Comparison of ENCODE assay signal across 18 mouse cellular contexts in the genomic region with DNA sequence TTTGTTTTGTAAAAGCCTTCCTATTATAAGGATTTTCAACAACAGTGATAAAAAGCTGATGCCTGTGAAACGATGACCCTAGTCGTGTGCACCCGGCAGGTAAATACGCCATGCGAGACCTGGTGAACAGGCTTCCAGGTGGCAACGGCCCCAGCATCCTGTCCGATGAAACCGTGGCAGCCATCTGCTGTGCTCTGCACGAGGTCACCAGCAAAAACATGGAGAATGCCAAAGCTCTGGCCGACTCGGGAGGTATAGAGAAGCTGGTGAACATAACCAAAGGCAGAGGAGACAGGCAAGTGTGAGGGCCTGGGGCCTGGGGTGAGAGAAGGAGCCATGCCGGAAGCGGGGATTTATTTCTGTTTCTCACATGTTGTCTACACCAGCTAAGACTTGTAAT.
A peak's percentile ranks its signal among the peaks of the same experiment; 100 is the strongest.
DNase-seq lines count a peak whose midpoint lies in the region.
"Had no signal": no experiment of that assay in that cellular context is flagged by ENCODE, and none has a peak within 500 bp of the region (broad histone marks: within the 10 kb centered on the region; RNA-seq: fewer than 3 reads in every experiment).

No protein-coding gene starts in this region.

- peak; percentile 83 for DNase-seq in heart, adult 11 months
- DNase-seq in heart, postnatal 25 days (ENCODE audit: low spot score): no peak
- peak; percentile 93 for DNase-seq in cerebellum, adult 11-12 months
- peak; percentile 94 for DNase-seq in cerebellum, adult 9-11 months
- DNase-seq in c-Kit-positive CD71-positive TER-119-positive erythroid progenitor cells, embryonic 14.5 days (ENCODE audit: low spot score): no peak
- no peak for DNase-seq in ovary, postnatal 36 days (ENCODE audit: low spot score)
- DNase-seq in adrenal gland, adult 2 months: no peak
- DNase-seq: adrenal gland, postnatal 14 days; gastrocnemius, adult 2 months; gastrocnemius, postnatal 36 days; heart, adult 2 months; kidney, postnatal 4 days; lung, embryonic 14.5 days; lung, postnatal 14 days; right cerebral cortex, adult 18-20 months; right cerebral cortex, postnatal 4 days; thymus, adult 18-20 months; thymus, postnatal 25 days had no signal

- intact Hi-C loops in heart, postnatal 25 days (cut with DNase I): loop anchor here (5.0 kb wide), 3 partner anchors 53 to 182 kb away; a partner anchor contains a TSS

Comparison
In these comparisons a context has a peak if more than half of its experiments do, and no peak if none do; other contexts are left out.
1. DNase-seq: peak in heart, adult 11 months (single experiment), cerebellum, adult 11-12 months (single experiment) and cerebellum, adult 9-11 months (single experiment); none in heart, postnatal 25 days (single experiment), c-Kit-positive CD71-positive TER-119-positive erythroid progenitor cells, embryonic 14.5 days (single experiment), ovary, postnatal 36 days (single experiment) and adrenal gland, adult 2 months (single experiment).